Mouse (Mus musculus): Measurements from ENCODE around the gene Nppb. TPM values are rescaled to one million over a fixed set of nuclear protein-coding genes. Genes with fewer than 3 reads are reported as not detected.
A peak's percentile ranks its signal among the peaks of the same experiment; 100 is the strongest.

The Nppb gene
- polyA plus RNA-seq, 1 experiment, result not detected

GRCm38 (mm10) chr4:147993571-147994095 is 8.0 kb downstream of the Nppb start:
- Histone ChIP-seq H3K27ac (ENCODE audit: control insufficient read depth, insufficient read depth, low read depth, low read length, poor library complexity) (no peak overlapping the region), H3K4me3 (replicated peaks; ENCODE audit: control insufficient read depth, low read depth, low read length) (no peak overlapping the region), H3K4me1 (ENCODE audit: control insufficient read depth, insufficient read depth, low read length) (no peaks in the 10 kb centered on the region)
- TF ChIP-seq CTCF (IDR thresholded peaks at IDR 0.05; ENCODE audit: control insufficient read depth, insufficient read depth, low read length) (no peak), POLR2A (IDR thresholded peaks at IDR 0.05; ENCODE audit: borderline replicate concordance, control insufficient read depth, low read depth, low read length) (no peak)
- WGBS, result 51% methylated on average over 7 of the region's 7 CpGs

GRCm38 (mm10) chr4:147995311-147995710 is 9.7 kb downstream of the Nppb start:
- H3K4me3 ChIP-seq (replicated peaks; ENCODE audit: control insufficient read depth, low read depth, low read length), result no peak overlapping the region
- no peak overlapping the region for H3K27ac ChIP-seq (ENCODE audit: control insufficient read depth, insufficient read depth, low read depth, low read length, poor library complexity)
- 71% methylated on average over 3 of the region's 3 CpGs for WGBS
- no peak for TF ChIP-seq CTCF (IDR thresholded peaks at IDR 0.05; ENCODE audit: control insufficient read depth, insufficient read depth, low read length)
- TF ChIP-seq POLR2A (IDR thresholded peaks at IDR 0.05; ENCODE audit: borderline replicate concordance, control insufficient read depth, low read depth, low read length), result no peak
- H3K4me1 ChIP-seq (ENCODE audit: control insufficient read depth, insufficient read depth, low read length), result no peaks in the 10 kb centered on the region

- no peak within 1 kb of the TSS for H3K4me3 ChIP-seq (replicated peaks; ENCODE audit: control insufficient read depth, low read depth, low read length)
- no peak within 1 kb of the TSS for H3K27ac ChIP-seq (ENCODE audit: control insufficient read depth, insufficient read depth, low read depth, low read length, poor library complexity)
- no peak for TF ChIP-seq CTCF (IDR thresholded peaks at IDR 0.05; ENCODE audit: control insufficient read depth, insufficient read depth, low read length)
- TF ChIP-seq POLR2A (IDR thresholded peaks at IDR 0.05; ENCODE audit: borderline replicate concordance, control insufficient read depth, low read depth, low read length), result no peak
- WGBS, result 37% methylated on average over 12 of the region's 12 CpGs
- no peaks in the 10 kb centered on the region for H3K4me1 ChIP-seq (ENCODE audit: control insufficient read depth, insufficient read depth, low read length)
Measured at GRCm38 (mm10) chr4:148000202-148000772, 14.7 kb downstream of the Nppb start, which contains the start of gene Nppa. Gene Nppa, plus strand, starts transcription at chr4:148000722.

GRCm38 (mm10) chr4:148001013-148001789 is 15.6 kb downstream of the Nppb start:
- H3K27ac ChIP-seq (ENCODE audit: control insufficient read depth, insufficient read depth, low read depth, low read length, poor library complexity), result no peak overlapping the region
- no peak for TF ChIP-seq CTCF (IDR thresholded peaks at IDR 0.05; ENCODE audit: control insufficient read depth, insufficient read depth, low read length)
- no peak for TF ChIP-seq POLR2A (IDR thresholded peaks at IDR 0.05; ENCODE audit: borderline replicate concordance, control insufficient read depth, low read depth, low read length)
- H3K4me1 ChIP-seq (ENCODE audit: control insufficient read depth, insufficient read depth, low read length), result no peaks in the 10 kb centered on the region
- no peak overlapping the region for H3K4me3 ChIP-seq (replicated peaks; ENCODE audit: control insufficient read depth, low read depth, low read length)
- 80% methylated on average over 17 of the region's 17 CpGs for WGBS

GRCm38 (mm10) chr4:148001866-148002265 is 16.3 kb downstream of the Nppb start:
- no peaks in the 10 kb centered on the region for H3K4me1 ChIP-seq (ENCODE audit: control insufficient read depth, insufficient read depth, low read length)
- 46% methylated on average over 8 of the region's 8 CpGs for WGBS
- TF ChIP-seq CTCF (IDR thresholded peaks at IDR 0.05; ENCODE audit: control insufficient read depth, insufficient read depth, low read length) (no peak), POLR2A (IDR thresholded peaks at IDR 0.05; ENCODE audit: borderline replicate concordance, control insufficient read depth, low read depth, low read length) (no peak)
- H3K27ac ChIP-seq (ENCODE audit: control insufficient read depth, insufficient read depth, low read depth, low read length, poor library complexity), result no peak overlapping the region
- no peak overlapping the region for H3K4me3 ChIP-seq (replicated peaks; ENCODE audit: control insufficient read depth, low read depth, low read length)

- Histone ChIP-seq H3K27ac (ENCODE audit: control insufficient read depth, insufficient read depth, low read depth, low read length, poor library complexity) (no peak overlapping the region), H3K4me3 (replicated peaks; ENCODE audit: control insufficient read depth, low read depth, low read length) (no peak overlapping the region), H3K4me1 (ENCODE audit: control insufficient read depth, insufficient read depth, low read length) (no peaks in the 10 kb centered on the region)
- TF ChIP-seq CTCF (IDR thresholded peaks at IDR 0.05; ENCODE audit: control insufficient read depth, insufficient read depth, low read length) (no peak), POLR2A (IDR thresholded peaks at IDR 0.05; ENCODE audit: borderline replicate concordance, control insufficient read depth, low read depth, low read length) (no peak)
- 89% methylated on average over 7 of the region's 7 CpGs for WGBS
Measured at GRCm38 (mm10) chr4:148004361-148004760, 18.8 kb downstream of the Nppb start.

- no peak overlapping the region for H3K27ac ChIP-seq (ENCODE audit: control insufficient read depth, insufficient read depth, low read depth, low read length, poor library complexity)
- 87% methylated on average over 4 of the region's 4 CpGs for WGBS
- TF ChIP-seq POLR2A (IDR thresholded peaks at IDR 0.05; ENCODE audit: borderline replicate concordance, control insufficient read depth, low read depth, low read length) (no peak), CTCF (IDR thresholded peaks at IDR 0.05; ENCODE audit: control insufficient read depth, insufficient read depth, low read length) (peak; percentile 44; the same call in 1 of the 2 replicates)
- no peaks in the 10 kb centered on the region for H3K4me1 ChIP-seq (ENCODE audit: control insufficient read depth, insufficient read depth, low read length)
- no peak overlapping the region for H3K4me3 ChIP-seq (replicated peaks; ENCODE audit: control insufficient read depth, low read depth, low read length)
Measured at GRCm38 (mm10) chr4:148008412-148008811, 22.8 kb downstream of the Nppb start.

GRCm38 (mm10) chr4:148009641-148010040 is 24.1 kb downstream of the Nppb start:
- H3K4me3 ChIP-seq (replicated peaks; ENCODE audit: control insufficient read depth, low read depth, low read length), result no peak overlapping the region
- no peak for TF ChIP-seq POLR2A (IDR thresholded peaks at IDR 0.05; ENCODE audit: borderline replicate concordance, control insufficient read depth, low read depth, low read length)
- no peak for TF ChIP-seq CTCF (IDR thresholded peaks at IDR 0.05; ENCODE audit: control insufficient read depth, insufficient read depth, low read length)
- H3K4me1 ChIP-seq (ENCODE audit: control insufficient read depth, insufficient read depth, low read length), result no peaks in the 10 kb centered on the region
- no peak overlapping the region for H3K27ac ChIP-seq (ENCODE audit: control insufficient read depth, insufficient read depth, low read depth, low read length, poor library complexity)
- WGBS, result 89% methylated on average over 2 of the region's 2 CpGs
